Mouse (Mus musculus) telencephalon, adult 2 months (tissue): ENCODE measurements at regions not wholly inside any gene's neighbourhood (a gene's known extent, or its start where the extent isn't known, plus 50 kb on each side); places are given as distances from the start of the nearest gene placed in this dataset.

Source experiments
- DNase-seq: peaks from one replicate; pipeline ENCODE4 v3.0.0-alpha.2; 2011; ENCODE audit warnings: low read depth, low spot score

DNA sequence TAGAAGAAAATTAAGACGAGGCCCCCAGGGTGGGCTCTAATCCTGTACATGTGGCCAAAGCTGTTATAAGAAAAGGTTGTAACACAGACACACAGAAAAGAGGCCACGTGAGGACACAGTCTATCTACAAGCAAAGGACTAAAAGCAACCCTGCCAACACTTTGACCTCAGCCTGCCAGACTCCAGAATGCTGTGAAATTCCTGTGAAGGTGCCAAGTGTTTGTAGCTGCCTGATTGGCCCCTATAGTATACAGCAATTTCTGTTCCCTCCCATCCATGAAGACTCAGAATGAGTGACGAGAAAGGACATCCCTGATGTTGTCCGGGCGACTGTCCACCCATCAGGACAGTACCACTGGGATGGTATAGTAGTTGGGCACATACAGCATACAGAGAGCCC is 209.8 kb upstream of the Arid1b start:
- DNase-seq, result no peak

GRCm38 (mm10) chr17:4785281-4785839 is 208.8 kb upstream of the Arid1b start:
- no peak for DNase-seq

GRCm38 (mm10) chr17:4786524-4786923 is 207.6 kb upstream of the Arid1b start:
- no peak for DNase-seq

GRCm38 (mm10) chr17:4791873-4792272 is 202.3 kb upstream of the Arid1b start:
- DNase-seq, result no peak

GRCm38 (mm10) chr17:4796241-4796640 is 197.9 kb upstream of the Arid1b start:
- no peak for DNase-seq

GRCm38 (mm10) chr17:4804013-4804412 is 190.1 kb upstream of the Arid1b start:
- peak; percentile 39 for DNase-seq

GRCm38 (mm10) chr17:4806051-4806450 is 188.1 kb upstream of the Arid1b start:
- DNase-seq, result no peak

DNA sequence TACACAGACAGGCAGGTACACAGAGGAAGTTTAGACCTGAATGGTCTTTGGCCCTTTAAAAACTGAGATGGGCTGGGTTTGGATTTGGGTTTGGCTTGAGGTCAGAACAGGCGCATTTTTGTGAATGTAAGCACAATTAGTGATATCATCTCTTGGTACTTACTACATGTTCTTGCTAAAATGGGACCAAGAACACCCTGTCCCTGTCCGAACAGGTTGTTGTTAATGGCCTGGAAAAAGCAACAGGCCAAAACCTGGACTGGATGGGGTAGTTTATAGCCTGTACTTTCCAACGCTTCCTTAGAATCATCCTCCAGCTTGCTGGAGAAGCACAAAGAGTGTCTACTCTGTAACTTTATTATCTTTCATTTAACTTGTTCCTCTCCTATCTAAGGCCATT is 185.2 kb upstream of the Arid1b start:
- DNase-seq, result no peak

- no peak for DNase-seq
Measured at GRCm38 (mm10) chr17:4813232-4813631, 180.9 kb upstream of the Arid1b start.

GRCm38 (mm10) chr17:4813666-4814065 is 180.5 kb upstream of the Arid1b start:
- DNase-seq, result no peak

DNA sequence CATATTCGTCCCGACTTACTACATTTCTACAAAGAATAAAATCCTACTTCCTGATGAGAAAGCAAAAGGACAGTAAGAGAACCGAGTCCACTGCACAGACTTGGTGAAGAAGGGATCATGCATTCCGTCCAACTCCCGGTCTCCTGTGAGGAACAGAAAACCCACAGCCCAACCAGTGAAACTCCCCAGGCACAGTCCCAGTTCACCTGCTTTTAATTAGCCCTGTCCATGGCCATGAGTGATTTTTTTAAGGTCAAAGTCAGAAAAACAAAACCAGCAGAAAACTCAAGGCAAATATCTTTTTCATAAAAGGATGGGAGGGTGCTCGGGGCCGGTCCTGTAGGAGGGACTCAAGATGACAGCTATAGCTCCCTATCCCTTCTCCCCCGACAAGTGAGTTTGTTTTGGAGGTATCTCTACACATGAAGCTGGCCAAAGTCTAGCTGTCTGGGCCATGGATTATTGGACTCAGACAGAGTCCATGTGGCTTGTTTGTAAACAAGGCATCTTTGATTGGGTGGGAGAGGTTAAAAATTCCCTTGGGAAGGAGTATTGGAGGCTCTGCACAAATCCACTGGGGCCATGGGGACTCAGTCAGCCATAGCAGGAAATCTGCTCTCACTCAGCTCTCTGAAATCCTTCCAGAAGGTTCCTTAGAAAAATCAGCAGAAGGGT is 168.8 kb upstream of the Arid1b start:
- no peak for DNase-seq

- DNase-seq, result no peak
Measured at GRCm38 (mm10) chr17:4834065-4834464, 160.1 kb upstream of the Arid1b start.

- DNase-seq, result no peak
Measured at GRCm38 (mm10) chr17:4834571-4834970, 159.6 kb upstream of the Arid1b start.

DNA sequence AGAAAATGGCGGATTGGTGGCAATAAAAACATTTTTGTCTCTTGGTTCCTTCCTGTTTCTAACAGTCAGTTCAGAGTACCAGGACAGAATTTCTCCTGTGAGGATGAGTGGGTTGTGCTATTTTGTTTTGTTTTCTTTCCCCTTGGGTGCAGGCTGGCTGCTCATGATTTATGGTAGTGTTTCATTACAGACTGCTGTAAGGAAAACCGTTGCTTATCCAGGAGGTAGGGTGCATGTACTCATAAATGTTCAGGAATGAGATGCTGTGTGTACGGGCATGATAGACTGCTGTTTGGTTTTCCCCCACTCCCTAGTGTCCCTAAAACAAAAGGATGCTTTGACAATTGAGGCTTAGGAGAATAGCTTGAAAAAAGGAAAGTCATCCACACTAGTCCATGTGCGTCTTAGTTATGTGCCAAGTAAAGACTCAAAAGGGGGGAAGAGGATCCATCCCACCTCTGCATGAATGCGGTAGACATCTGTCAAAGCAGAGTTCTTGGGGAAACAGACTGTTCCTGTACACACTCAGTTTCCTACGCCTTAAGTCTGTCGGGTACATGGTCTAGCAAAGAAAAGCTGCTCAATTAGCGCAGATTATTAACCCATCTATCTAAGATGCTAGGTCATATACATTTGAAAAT is 158.9 kb upstream of the Arid1b start:
- no peak for DNase-seq

GRCm38 (mm10) chr17:4840123-4840522 is 154.0 kb upstream of the Arid1b start:
- no peak for DNase-seq

DNA sequence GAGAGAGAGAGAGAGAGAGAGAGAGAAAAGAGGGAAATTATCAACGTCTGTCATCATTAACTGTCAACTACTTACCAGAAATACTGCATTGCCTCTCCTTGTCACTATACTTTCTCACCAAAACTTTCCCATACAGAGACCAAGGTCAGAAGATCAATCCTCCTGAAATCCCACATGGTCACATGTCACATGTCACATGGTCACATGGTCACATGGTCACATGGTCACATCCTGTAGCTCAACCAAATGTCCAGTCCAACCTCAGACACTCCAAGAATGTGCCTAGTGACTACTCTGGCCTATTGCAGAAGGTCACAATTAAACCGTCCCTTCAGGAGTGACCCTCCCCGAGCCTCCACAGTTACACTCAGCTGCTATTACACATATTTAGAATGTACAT is 135.8 kb upstream of the Arid1b start:
- DNase-seq, result no peak

DNA sequence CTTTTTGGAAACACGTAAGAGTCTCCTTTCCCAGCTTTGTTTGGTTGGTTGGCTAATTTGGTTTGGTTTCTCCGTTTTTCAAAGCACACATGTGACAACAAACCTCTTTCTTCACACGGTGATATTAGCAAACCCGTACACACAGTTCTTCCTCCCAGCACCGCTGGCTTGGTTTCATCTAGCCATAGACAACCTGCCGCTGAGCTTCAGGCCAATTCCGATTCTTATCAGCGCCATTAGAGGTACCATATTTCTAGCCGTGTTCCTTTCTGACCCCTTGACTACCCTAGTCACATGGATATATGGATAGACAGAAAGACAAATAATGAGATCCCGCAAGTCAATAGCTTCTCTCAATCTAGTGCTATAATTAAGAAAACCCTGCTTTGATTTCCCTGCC is 129.2 kb upstream of the Arid1b start:
- no peak for DNase-seq

DNA sequence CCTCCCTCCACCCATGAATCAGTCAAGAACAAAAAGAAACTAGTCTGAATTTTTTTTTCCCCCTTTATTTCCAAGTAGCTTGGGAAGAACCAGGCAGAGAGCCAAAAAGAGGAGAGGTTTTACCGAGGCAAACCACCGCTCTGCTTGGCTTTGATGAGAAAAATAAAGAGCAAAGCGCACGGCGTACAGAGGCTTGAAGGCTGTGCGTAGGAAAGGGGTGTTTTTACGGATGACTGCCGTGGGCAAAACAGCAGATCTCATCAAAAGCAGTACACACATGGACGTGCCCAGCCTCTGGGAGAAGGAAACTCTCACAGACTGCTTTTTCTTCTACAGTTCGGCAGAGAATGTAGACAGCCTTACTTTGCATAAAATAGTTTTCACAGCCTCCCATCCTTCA is 128.5 kb upstream of the Arid1b start:
- DNase-seq, result peak; percentile 74

DNA sequence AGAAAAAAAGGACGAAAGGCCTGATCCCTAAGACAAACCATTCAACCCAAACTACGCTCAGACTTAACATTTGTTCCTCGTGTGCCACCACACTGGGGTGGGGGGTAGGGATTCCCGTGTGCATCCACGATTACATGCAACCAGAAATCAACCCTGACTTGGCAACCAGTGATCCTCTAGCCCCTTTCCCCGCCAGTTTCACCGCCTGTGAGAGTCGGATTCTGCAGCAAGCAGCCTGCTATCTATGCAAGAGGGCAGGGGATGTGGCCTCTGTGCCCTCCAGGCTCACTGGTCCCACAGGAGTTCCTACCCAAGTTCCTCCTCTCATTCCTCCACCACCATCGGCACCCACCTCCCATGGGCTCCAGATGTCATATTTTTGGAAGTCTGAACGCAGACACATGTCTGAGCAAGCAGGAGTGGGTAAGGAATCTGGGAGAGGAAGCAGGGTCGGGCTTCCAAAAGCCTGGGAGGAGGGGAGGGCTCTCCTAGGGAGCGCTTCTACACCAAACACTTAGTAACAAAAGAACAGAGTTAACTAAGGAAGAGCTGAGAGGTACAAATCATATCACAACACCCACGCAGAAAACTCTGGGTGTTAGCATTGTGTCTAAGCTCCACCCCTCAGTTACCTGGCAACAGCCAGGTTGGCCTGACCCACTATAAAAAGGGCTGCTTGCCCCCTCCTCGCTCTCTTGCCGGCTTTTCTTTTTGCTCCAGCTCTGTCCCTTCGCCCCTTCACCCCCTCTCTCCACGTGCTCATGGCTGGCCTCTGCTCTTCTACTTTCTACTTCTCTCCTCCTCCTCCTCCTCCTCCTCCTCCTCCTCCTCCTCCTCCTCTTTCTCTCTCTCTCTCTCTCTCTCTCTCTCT is 127.9 kb upstream of the Arid1b start:
- DNase-seq, result no peak

GRCm38 (mm10) chr17:4867083-4867482 is 127.0 kb upstream of the Arid1b start:
- DNase-seq, result no peak

DNA sequence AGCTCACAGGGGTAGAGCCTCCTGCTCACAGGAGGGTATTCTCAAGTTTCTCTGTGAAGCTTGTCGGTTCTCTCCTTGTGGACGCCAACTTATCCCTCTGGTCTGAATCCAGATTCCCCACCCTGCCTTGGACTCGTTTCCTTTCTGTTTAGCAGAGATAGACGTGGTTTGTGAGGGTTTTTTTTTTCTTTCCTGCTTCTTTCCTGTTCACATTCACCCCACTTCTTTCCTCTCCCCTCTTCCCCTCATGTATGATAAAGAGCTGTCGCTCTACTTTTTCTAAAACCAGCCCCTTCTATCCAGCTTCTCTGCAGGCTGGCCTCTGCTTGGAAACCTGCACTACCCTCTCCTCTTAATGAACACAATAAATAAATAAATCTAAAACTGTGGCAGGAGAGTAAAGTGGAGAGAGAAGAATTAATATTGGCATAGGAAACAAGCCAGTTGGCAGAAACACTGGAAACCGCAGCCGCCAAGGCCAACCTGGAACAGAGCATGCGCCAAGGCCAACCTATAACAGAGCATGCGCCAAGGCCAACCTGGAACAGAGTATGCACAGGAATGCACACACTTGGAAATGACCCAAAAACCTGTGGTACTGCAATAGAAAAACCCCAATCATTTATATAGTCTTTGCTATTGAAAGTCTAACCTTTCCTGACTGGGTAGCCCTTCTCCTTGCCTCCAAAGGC is 126.2 kb upstream of the Arid1b start:
- no peak for DNase-seq

DNA sequence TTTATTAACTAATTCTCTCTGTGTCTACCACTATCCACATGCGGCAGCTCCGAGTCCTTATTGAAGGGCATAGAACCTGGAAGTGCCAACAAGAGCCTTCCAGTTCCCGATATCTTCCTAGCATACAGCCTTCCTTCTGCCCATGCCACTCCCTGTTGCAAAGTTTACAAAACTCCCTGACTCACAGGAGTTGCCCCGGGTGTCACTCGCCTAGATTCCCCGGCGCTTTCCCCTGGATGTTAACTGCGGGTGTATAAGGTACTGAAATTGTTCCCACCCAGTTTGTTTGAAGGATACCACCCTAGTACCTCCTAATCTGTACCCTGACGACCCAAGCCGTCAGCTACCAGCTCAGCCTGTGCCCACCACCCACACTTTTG is 125.7 kb upstream of the Arid1b start:
- DNase-seq, result no peak
